Mouse (Mus musculus) spleen, postnatal 36 days (tissue): Measurements from ENCODE around the gene Rpl19.

ENCODE experiments used
- DNase-seq, 2 experiments: peaks; one replicate each; pipeline ENCODE4 v3.0.0; 2022; ENCODE audit warnings: low spot score in 2 of 2, mixed read lengths in 1 of 2

Gene Rpl19

DNA sequence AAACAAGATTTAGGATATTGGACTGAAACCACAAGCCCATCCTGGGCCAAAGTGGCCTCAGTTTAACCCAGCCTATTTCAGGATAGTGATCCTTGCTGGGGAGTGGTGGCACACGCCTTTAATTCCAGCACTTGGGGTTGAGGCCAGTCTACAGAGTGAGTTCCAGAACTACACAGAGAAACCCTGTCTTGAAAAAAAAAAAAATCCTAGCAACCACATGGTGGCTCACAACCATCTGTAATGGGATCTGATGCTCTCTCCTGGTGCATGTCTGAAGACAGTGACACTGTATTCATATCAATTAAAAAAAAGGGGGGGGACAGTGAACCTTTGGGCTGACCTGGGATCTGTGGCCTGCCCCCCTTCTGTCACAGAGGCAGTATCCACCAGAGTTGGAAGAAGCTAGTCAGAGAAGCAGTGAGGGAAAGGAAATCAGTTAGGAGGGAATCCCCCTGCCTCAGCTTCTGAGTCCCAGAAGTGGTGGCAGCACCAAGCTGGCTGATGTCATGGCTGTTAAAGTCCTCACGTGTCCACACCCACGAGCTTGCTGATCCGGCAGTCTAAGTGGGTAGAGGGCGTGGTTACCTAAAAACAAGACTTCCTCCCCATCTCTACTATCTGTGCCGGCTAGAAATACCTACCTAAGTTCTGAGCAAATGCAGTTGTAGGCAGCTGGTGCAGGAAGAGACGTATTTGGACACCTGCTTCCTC lies 27.5 kb upstream of the Rpl19 start:
- DNase-seq, result peak; percentile 87 to 88

DNA sequence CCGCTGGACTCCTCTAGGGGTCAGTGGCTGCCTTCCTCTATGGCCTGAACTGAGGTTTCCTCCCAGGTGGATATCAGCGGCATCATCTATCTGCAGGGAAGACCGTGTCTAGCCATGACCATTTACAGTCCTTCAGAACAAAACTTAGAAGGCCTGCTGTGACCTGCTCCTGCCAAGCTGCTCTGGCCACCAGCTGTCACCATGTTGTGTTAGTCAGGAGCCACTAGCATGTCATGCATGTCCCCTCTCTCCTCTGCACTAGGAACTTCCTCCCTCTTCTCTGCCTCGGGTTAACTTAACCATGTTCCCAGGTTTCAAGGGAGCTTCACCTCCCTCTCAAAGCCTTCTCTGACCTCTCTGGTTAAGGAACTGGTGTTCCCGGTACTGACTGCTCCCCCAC lies 26.8 kb upstream of the Rpl19 start:
- DNase-seq, result peak in 1 of 2 experiments; percentile 41

DNA sequence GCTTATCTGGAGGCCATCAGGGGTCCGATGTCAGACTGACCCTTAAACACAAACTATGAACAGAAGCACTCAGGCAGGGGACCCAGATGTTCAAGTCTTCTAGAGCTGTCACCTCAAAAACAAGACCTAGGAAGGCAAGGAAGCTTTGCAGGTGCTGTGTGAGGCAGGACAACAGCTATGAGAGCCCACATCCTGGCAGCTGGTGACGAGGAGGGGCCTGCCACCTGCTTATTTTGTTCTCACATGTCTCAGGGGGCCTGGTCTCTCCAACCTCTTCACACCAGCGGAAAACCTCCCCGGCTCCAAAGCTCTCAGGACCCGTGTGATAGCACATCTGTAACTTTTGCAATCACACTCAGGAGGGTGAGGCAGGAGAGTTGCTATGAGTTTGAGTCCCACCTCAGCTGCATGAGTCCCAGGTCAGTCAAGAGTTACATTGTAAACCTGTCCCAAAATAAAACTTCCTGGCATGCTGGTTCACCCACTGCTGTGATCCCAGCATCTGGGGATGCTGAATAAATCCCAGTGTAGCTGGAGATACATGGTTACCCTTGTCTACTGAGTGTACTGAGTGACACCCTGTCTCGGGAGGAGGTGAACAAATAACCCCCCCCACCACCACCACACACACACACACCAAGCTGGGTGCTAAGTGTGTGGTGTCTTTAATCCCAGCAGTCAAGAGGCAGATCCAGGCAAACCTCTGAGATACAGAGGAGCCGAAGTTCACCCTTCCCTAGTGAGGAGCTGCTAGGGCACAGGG lies 26.0 kb upstream of the Rpl19 start:
- peak; percentile 89 to 90 for DNase-seq

DNA sequence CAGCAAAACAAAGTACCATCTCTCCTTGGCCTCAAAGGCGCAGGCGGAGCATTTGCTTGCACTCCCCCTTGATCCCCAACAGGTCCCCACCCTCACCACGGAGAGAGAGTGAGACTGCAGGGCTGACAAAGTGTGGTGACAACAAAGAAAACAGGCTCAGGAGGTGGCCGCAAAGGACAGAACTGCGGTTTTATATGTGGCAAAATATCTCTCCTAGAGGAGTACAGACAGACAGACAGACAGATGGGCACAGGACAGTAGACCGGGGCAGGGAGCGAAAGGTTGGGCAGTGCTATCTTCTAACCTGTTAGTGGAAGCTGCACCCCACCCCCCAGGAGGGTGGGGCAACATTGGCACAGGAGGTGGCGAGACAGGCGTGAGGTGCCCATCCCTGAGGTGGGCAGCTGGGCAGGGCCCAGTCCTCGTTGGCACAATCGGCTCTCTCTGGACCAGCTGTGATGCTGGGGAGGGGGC lies 25.1 kb upstream of the Rpl19 start:
- peak; percentile 68 to 70 for DNase-seq

DNA sequence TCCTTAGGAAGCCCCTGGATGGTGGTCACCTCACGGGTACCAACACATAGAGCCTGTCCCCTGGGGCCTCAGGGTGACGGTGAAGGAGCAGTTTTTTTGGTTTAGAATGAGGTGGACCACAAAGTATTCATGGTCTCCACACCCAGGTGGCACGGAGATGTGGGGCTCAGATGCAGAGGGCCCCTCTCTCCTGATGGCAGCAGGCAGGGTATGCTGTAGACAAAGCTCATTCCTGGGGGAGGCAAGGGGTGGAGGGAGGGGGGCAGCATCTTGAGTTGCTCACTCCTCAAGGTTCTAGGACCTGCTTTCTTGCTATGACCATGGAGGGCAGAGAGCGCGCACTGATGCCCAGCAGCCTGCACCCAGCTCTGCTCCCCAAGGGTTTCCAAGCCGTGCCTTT lies 24.5 kb upstream of the Rpl19 start:
- no peak for DNase-seq

DNA sequence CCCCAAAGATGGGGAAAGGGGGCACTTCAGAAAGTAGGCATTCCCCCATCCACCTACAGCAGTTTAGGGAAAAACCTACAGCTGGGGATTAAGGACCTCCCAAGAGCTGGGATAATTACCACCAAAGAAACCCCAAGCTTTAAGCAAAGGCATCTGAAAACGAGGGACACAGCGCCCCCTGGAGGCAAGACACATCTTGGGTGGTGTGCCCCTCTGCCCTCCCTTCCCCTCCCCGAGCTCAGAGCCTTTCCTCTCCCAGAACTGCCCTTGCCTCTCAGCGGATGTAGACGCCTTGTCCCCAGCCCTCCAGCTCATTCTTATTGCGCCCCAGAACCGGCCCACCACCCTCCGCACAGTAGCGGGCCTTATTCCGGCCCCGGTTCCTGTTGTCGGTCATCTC lies 23.9 kb upstream of the Rpl19 start:
- peak; percentile 84 to 88 for DNase-seq

DNA sequence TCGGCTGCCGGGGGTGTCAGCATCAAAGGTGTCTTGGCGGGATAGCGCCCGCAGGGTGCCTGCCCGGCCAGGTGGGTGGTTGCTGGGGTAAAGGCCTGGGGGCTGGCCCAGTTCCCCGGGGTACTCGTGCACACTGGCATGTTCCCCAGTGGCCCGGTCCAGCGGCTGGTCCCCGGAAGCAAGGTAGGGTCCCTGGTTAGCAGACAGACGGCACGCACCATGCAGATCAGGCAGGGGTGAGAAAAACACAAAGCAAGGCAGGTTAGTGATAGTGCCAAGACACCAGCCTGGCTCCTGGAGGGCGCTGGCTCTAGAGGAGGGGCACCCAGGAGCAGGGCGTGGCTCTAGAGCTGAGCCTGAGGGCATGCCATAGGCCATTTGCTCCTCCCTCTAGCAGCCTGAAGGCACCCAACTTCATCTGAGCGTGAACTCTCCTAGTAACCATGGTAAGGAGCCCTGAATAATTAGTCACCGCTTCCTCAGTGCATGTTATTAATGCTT lies 23.3 kb upstream of the Rpl19 start:
- peak; percentile 50 to 57 for DNase-seq

DNA sequence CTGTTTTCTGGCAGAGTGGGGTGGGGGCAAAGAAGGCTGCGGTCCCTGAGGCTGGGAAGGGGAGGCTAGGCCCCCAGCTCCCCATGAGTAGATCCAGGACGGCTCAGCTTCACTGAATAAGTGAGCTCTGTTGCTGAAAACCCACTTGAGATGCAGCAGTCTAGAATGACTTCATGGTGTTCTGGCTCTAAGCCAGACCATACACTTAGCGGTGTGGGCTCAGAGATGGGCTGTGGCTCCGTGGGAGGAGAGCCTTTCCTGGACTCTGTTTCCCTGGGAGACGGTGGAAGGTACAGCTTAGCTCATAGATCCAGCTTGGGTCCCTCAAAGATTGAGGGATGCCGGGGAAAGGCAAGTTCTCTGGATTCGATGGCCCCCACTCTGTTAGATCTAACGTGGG lies 22.3 kb upstream of the Rpl19 start:
- no peak for DNase-seq

DNA sequence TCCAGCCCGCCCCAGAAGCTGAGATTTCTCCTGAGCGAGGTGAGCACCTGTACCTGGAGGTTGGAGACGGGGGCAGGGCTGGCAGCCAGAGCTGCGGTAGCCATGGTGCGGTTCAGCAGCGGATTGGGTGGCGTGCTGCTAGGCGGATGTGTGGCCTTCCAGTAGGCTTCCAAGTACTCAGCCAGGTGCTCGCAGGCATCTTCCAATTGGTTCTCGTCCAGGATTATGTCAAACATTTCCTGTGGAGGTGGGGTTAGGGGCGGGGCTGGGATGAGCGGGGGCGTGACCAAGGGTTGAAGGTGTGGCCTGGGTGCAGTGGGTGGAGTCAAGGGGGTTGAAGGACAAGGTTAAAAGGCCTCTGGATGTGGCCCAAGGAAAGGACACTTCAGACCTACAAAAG lies 21.4 kb upstream of the Rpl19 start:
- DNase-seq, result no peak

DNA sequence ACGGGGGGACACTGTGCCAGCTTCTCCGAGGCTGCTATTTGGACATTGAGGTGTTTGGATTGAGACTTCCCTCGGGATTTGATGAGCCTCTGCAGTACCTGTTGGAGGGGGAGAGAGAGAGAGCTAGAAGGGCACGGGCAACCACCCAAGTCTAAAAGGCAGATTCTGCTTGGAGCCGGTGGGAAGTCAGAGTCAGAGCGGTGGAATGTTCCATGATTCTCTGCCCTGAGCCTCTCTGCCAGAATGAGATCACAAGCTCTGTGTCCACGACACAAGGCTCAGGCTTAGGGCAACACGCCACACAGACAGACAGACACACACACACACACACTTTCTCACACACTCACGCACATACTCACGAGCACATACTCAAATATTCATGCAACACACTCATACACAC lies 20.8 kb upstream of the Rpl19 start:
- DNase-seq, result no peak

DNA sequence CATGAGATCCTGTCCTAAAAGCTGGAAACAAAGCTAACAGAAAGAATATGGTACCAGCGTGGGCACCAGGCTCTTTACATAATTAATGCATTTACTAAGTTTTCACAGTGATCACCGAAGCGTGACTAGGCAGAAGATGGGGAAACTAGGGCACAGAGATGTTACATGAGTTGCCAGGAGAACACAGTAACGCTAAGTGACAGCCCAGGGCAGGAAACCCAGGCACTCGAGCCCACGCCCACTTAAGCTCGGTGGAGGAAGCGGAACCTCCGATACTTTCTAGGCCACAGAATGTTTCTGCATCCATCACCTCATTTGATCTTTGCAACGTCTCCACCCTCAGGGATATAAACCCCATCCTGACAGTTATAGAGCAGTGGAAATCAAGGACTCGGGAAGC lies 18.4 kb upstream of the Rpl19 start:
- DNase-seq, result no peak

DNA sequence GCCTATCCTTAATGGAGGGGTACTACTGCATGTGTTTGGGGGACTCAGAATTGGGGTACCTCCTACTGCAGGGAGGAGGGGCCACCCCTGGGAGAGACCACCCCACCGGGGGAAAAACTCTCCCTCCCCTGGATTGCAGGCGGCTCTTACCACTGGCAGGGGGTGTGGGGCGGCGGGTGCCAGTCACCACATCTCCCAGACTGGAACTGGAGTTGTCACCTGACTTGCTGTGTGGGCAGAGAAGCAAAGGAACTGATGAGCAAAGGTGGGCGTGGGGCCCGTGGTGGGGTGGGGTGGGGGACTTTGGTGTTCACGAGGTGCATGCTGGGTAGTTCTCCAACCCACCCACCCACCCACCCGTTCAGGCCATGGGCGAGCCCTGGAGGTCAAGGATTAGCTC lies 14.8 kb upstream of the Rpl19 start:
- DNase-seq, result no peak

DNA sequence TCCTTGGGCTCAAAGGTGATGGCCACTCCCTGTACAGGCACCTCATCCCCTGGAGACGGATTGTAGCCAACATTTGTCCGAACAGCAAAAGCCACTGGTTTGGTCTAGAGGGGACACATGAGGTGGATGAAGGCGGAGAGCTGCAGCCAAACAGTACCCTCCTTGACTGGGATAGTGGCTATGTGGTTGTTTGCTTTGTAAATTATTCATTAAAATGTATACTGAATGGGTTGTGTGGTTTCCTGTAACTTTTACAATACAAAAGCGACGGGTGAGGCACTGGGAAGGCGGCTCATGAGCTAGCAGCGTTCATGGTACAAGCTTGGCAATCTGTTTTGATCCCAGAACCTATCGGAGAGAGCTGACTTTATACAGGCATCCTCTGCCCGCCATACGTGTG lies 13.7 kb upstream of the Rpl19 start:
- DNase-seq, result no peak

DNA sequence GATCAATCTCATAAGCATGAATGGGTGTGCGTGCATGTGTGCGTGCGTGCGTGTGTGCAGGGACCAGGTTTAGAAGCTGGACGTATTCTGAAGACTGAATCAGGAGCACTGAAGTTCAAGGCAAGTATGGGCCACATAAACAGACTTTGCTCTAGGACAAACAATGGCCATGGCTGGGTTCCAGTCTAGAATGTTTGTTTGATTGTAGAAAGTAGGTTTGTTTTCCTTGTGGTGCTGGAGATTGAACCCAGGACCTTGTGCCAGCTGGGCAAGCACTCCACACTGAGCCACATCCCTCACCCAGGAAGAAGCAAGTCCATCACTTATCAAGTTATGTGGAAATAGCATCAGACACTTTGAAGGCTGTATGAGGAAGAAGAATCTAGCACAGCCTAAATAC lies 10.3 kb upstream of the Rpl19 start:
- no peak for DNase-seq

DNA sequence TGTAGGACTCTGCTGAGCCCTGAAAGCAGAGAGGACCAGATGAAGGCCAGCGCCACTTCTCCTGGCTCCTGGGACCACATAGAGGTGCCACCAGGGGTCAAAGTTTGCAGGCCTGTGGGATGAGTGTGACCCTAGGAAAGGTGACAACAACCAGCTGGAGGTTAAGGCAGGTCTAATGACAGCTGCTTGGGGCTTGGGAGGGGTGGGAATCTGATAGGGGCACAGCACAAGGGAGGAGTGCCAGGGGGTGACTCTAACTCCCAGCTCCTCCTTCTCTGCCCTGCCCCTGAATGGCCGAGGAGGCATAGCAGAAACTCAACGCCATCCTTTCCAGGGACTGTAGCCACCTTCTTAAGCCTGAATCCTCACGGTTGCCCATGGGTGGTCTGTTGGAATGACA lies 9.7 kb upstream of the Rpl19 start:
- no peak for DNase-seq

DNA sequence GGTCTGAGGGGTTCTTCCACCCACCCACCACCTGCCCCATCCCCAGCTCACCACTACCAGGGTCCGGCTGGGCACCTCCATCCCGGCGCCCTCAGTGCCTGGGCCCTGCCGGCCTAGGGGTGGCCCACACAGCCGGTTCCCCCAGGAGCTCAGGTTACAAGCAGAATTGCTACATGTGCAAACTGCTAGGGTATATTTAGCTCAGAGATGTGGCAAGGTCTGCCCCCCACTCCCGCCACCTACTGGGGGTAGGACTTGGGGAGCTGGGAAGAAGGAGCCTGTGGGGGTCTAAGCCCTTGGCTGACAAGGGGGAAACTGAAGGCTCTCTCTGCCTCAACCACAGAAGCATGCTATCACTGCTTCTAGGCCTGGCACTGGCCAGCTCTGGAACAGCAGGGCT lies 8.3 kb upstream of the Rpl19 start:
- DNase-seq, result no peak

DNA sequence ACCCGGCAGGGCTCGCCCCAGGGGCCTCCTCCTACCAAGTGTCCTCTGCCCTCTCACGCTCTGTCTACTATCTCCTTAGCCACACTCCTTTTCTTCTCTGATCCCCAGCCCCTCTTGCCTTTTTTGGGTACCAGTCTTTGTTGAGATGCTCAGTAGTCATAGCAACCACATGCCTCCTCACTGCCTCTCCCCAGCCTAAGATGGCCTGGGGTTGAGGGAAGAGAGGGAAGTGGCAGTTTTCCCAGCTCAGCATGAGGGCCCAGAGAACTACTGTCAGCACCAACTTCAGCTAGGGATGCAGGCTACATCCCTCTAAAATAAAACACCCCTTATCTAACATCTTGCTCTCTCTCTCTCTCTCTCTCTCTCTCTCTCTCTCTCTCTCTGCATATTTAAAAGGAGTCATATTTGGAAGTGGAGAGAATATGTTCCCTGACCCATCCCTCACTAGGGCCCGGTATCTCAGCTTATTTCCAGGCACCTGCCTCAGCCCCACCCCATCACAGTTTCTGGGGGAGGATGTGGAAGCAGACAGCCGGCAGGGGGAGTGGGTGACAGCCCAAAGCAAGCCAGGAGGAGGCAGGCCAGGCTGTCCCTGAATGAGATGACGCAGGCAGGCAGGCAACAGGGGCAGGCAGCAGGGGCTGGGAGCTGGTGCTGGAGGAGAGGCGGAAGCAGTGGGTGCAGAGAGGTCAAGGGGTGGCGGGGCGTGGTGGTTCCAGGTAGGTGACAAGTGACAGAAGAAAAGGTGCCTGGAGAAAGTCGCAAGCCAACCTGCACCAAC lies 7.5 kb upstream of the Rpl19 start:
- peak in 1 of 2 experiments; percentile 51 for DNase-seq

DNA sequence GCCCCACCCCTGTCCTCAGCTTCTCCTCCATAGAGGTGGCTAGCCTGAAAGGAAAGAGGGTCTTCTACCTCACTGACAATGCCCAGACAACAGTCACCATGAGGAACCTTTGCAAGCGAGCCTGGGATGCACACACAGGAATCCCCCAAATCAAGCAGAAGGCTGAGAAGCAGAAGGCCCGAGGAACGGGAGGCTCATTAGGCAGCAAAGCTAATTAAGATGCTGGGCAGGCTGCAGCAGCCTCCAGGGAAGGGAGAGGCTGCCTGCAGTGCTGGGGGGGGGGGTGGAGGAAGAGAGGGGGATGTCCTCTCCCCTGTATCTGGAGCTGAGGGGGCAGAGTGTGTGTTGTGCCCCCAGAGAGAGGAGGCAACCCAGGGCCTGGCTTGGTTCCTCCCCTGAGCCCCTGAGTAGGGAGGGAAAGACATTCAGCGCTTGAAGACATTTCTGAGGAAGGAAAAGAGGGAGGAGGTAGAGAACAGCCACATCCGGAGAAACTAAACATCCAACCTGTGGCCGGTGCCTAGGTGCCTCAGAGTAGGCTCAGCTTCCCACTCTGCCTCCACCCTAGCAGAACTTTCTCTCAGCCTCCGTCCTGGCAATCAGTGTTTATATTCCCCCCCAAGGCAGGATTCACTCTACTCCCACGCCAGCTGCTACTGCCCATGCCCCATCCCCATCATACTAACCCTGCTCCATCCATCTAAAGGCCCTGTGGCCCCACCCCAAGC lies 6.5 kb upstream of the Rpl19 start:
- DNase-seq, result no peak

DNA sequence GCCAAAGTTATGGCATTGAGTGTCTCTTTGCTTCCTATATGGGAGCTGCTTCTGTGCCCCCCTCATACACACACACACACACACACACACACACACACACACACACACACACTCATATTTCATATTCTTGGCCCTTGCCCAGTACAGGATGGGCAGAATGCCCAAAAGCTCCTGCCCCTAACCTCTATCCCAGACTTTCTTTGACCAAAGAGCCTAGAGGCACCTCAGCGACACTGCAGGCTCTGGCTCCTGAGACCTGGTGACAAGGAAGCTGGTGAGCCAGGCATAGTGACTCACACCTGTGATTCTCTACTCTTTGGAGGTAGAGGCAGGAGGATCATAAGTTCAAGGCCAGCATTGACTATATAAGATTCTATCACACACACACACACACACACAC lies 5.8 kb upstream of the Rpl19 start:
- no peak for DNase-seq

DNA sequence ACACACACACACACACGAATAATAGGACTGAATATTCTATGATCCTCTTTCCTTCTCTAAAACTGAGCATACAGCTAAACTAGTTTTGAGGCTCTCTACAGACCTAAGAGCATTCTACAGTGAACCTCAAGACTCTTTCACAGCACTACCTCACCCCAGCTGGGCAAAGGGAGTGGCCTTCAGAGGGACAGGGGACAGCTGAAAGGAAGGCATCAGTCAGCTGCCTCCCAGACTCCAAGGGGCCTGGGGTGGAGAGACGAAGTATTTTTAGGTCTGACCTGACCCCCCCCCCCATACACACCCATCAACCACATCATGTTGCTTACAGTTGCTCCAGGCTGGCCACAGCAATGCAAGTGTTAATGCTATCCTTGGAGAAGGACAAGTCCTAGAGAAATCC lies 5.4 kb upstream of the Rpl19 start:
- DNase-seq, result no peak

DNA sequence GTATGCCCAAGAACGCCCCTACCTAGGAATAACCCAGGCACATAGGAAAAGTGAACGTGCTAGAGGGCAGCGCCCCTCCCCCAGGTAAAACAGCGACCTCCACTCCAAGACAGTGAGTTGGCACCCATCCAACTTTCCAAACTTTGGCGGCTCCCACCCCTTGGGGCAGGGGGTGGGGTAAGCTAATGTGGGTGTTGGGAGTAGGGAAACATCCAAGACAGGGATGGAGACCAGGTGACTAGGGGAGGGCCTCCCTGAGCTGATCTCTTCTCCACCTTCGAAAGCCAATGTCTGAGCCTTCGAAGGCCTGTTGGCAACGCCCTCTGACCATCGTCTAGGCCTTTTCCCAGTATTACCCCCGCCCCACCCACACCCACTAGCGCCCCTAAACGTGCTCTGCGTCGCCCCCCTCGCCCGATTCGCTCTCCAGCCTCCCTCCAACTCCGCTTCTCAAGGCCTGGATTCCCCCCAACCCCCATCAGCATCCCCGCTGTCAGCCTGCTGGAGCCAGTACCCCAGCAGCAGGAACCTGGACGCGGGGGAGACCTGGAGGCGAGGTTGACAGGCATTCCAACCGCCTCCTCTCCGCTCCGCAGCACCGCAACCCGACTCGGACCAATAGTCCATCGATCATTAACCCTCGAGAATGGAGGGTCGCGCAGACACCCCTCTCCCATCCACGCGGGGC lies 4.8 kb upstream of the Rpl19 start:
- DNase-seq, result no peak
